In the genomic region with DNA sequence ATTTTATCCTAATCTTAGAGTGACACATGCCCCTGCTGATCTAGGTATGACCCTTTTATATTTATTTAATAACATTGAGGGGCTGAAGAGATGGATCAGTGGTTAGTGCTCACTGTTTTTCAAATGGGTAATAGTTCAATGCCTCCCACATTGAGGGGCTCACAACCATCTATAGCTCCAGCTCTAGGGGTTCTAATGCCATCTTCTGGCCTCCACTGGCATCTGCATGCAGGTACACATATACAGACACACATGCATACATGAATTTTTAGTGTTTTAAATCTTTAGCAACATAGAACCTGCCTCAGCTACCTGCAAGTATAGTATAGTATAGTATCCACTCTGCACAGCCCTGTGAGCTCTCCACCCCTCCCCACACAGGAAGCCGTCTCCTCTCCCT, we compare ENCODE assay signal across 21 mouse cellular contexts.
A peak's percentile ranks its signal among the peaks of the same experiment; 100 is the strongest.
DNase-seq lines count a peak whose midpoint lies in the region; ATAC-seq and TF ChIP-seq lines count a peak whose summit lies in the region.
"Had no signal": no experiment of that assay in that cellular context is flagged by ENCODE, and none has a peak within 500 bp of the region (broad histone marks: within the 10 kb centered on the region; RNA-seq: fewer than 3 reads in every experiment).

No protein-coding gene starts in this region.

- H3K4me3 ChIP-seq in hindbrain, postnatal 0 days (ENCODE audit: low read length) = no peak overlapping the region
- no peak overlapping the region for H3K4me3 ChIP-seq in hindbrain, embryonic 11.5 days (ENCODE audit: low read depth, low read length)
- H3K4me3 ChIP-seq in liver, postnatal 0 days (ENCODE audit: low read depth, low read length) = no peak overlapping the region
- H3K4me3 ChIP-seq in liver, embryonic 12.5 days = no peak overlapping the region
- H3K4me3 ChIP-seq in MEL (ENCODE audit: control insufficient read depth in 1 of 2, insufficient read depth in 1 of 2, low read depth in 2 of 2, low read length in 2 of 2) = no peak overlapping the region
- H3K4me3 ChIP-seq in embryonic facial prominence, embryonic 10.5 days = no peak overlapping the region
- H3K4me3 ChIP-seq: embryonic facial prominence, embryonic 15.5 days; heart, embryonic 15.5 days; hindbrain, embryonic 15.5 days; intestine, embryonic 15.5 days; lung, embryonic 15.5 days; midbrain, embryonic 10.5 days had no signal

- no peak for DNase-seq in hindbrain, postnatal 0 days (ENCODE audit: low spot score)
- no peak for DNase-seq in hindbrain, embryonic 11.5 days (ENCODE audit: low spot score)
- DNase-seq in liver, postnatal 0 days = no peak
- DNase-seq in A20 (ENCODE audit: low read depth, low spot score) (peak; percentile 30), MEL (ENCODE audit: low read depth, low spot score) (no peak)
- DNase-seq in embryonic facial prominence, embryonic 10.5 days (ENCODE audit: low spot score) = no peak
- DNase-seq: adrenal gland, postnatal 25 days; cerebellum, adult 9-10 months; gastrocnemius, postnatal 25 days; heart, postnatal 4 days; right cerebral cortex, postnatal 14 days; spleen, adult 18-20 months had no signal

- no peaks in the 10 kb centered on the region for H3K79me2 ChIP-seq in MEL (ENCODE audit: control insufficient read depth, insufficient read depth, low read length, poor library complexity)

- no peak for TF ChIP-seq EP300 in liver, postnatal 0 days (IDR thresholded peaks at IDR 0.05; ENCODE audit: low read depth)
- TF ChIP-seq EP300 in MEL (IDR thresholded peaks at IDR 0.05; ENCODE audit: low read depth in 1 of 2, low read length in 2 of 2) = no peak

- no peaks in the 10 kb centered on the region for H3K27me3 ChIP-seq in hindbrain, postnatal 0 days (ENCODE audit: insufficient read depth, low read length)
- H3K27me3 ChIP-seq in hindbrain, embryonic 11.5 days (ENCODE audit: control insufficient read depth, insufficient read depth, low read length) = no peaks in the 10 kb centered on the region
- no peaks in the 10 kb centered on the region for H3K27me3 ChIP-seq in liver, postnatal 0 days (ENCODE audit: insufficient read depth, low read length)
- H3K27me3 ChIP-seq in liver, embryonic 12.5 days (replicated peaks) = no peaks in the 10 kb centered on the region
- no peaks in the 10 kb centered on the region for H3K27me3 ChIP-seq in MEL (ENCODE audit: control insufficient read depth in 1 of 2, insufficient read depth in 2 of 2, low read length in 2 of 2)
- no peaks in the 10 kb centered on the region for H3K27me3 ChIP-seq in embryonic facial prominence, embryonic 10.5 days (replicated peaks; ENCODE audit: low read depth, poor library complexity, severe bottlenecking)
- H3K27me3 ChIP-seq: embryonic facial prominence, embryonic 15.5 days; heart, embryonic 15.5 days; hindbrain, embryonic 15.5 days; intestine, embryonic 15.5 days; lung, embryonic 15.5 days had no signal

- peaks cover 1% of the 10 kb centered on the region for H3K4me1 ChIP-seq in hindbrain, postnatal 0 days (ENCODE audit: insufficient read depth, low read length)
- H3K4me1 ChIP-seq in hindbrain, embryonic 11.5 days (replicated peaks; ENCODE audit: control insufficient read depth, insufficient read depth, low read length) = no peaks in the 10 kb centered on the region
- no peaks in the 10 kb centered on the region for H3K4me1 ChIP-seq in liver, postnatal 0 days (ENCODE audit: insufficient read depth)
- H3K4me1 ChIP-seq in liver, embryonic 12.5 days = no peaks in the 10 kb centered on the region
- H3K4me1 ChIP-seq in MEL (ENCODE audit: control insufficient read depth in 1 of 2, insufficient read depth in 2 of 2, low read length in 2 of 2) = peaks cover 3 to 4% of the 10 kb centered on the region in 2 experiments; a peak in 3 of 4 replicates
- peaks cover 8% of the 10 kb centered on the region; the same call in 1 of the 2 replicates for H3K4me1 ChIP-seq in embryonic facial prominence, embryonic 10.5 days
- H3K4me1 ChIP-seq: embryonic facial prominence, embryonic 15.5 days; heart, embryonic 15.5 days; lung, embryonic 15.5 days had no signal

- TF ChIP-seq CTCF in hindbrain, postnatal 0 days (IDR thresholded peaks at IDR 0.05; ENCODE audit: low read depth) = peak; percentile 37
- TF ChIP-seq CTCF in liver, postnatal 0 days (IDR thresholded peaks at IDR 0.05; ENCODE audit: low read depth) = peak; percentile 33
- TF ChIP-seq CTCF in MEL (IDR thresholded peaks at IDR 0.05 in 2 of 3, conservative IDR thresholded peaks at IDR 0.05 in 1 of 3; ENCODE audit: control insufficient read depth in 1 of 3, insufficient read depth in 1 of 3, low read depth in 2 of 3, low read length in 3 of 3, poor library complexity in 1 of 3, severe bottlenecking in 1 of 3) = peak; percentile 27 to 37 (median 28); a peak in 3 of 6 replicates

- no peak for TF ChIP-seq POLR2A in MEL (IDR thresholded peaks at IDR 0.05; ENCODE audit: control insufficient read depth in 1 of 2, insufficient read depth in 1 of 2, low read depth in 1 of 2, low read length in 2 of 2, poor library complexity in 1 of 2)

- no peaks in the 10 kb centered on the region for H3K9me3 ChIP-seq in hindbrain, postnatal 0 days (ENCODE audit: low read length)
- no peaks in the 10 kb centered on the region for H3K9me3 ChIP-seq in hindbrain, embryonic 11.5 days (ENCODE audit: control insufficient read depth, low read length)
- H3K9me3 ChIP-seq in liver, postnatal 0 days (ENCODE audit: low read length) = no peaks in the 10 kb centered on the region
- H3K9me3 ChIP-seq in liver, embryonic 12.5 days (replicated peaks) = no peaks in the 10 kb centered on the region
- H3K9me3 ChIP-seq in MEL (replicated peaks; ENCODE audit: insufficient read depth, low read length) = no peaks in the 10 kb centered on the region
- H3K9me3 ChIP-seq in embryonic facial prominence, embryonic 10.5 days = no peaks in the 10 kb centered on the region
- H3K9me3 ChIP-seq: embryonic facial prominence, embryonic 15.5 days; heart, embryonic 15.5 days; hindbrain, embryonic 15.5 days; intestine, embryonic 15.5 days; lung, embryonic 15.5 days; midbrain, embryonic 10.5 days had no signal

- WGBS in hindbrain, postnatal 0 days = 91% methylated on average over 1 of the region's 1 CpGs
- WGBS in hindbrain, embryonic 11.5 days = 90% methylated on average over 1 of the region's 1 CpGs
- 77% methylated on average over 1 of the region's 1 CpGs for WGBS in liver, postnatal 0 days (ENCODE audit: insufficient replicate concordance)
- 72% methylated on average over 1 of the region's 1 CpGs for WGBS in liver, embryonic 12.5 days (ENCODE audit: insufficient replicate concordance)
- WGBS in embryonic facial prominence, embryonic 10.5 days = 86% methylated on average over 1 of the region's 1 CpGs

- no peak overlapping the region for H3K27ac ChIP-seq in hindbrain, postnatal 0 days
- no peak overlapping the region for H3K27ac ChIP-seq in hindbrain, embryonic 11.5 days (ENCODE audit: low read depth, low read length)
- no peak overlapping the region for H3K27ac ChIP-seq in liver, postnatal 0 days (ENCODE audit: low read depth)
- H3K27ac ChIP-seq in liver, embryonic 12.5 days = no peak overlapping the region
- H3K27ac ChIP-seq in MEL (ENCODE audit: control insufficient read depth, low read depth, low read length) = no peak overlapping the region
- H3K27ac ChIP-seq in embryonic facial prominence, embryonic 10.5 days (replicated peaks) = no peak overlapping the region
- H3K27ac ChIP-seq: embryonic facial prominence, embryonic 15.5 days; heart, embryonic 15.5 days; hindbrain, embryonic 15.5 days; intestine, embryonic 15.5 days; lung, embryonic 15.5 days; midbrain, embryonic 10.5 days had no signal

- ATAC-seq in hindbrain, postnatal 0 days = no peak
- no peak for ATAC-seq in hindbrain, embryonic 11.5 days (ENCODE audit: low FRiP score)
- ATAC-seq in liver, postnatal 0 days = no peak
- ATAC-seq in liver, embryonic 12.5 days = no peak
- ATAC-seq: forebrain, embryonic 14.5 days; intestine, embryonic 15.5 days had no signal

- no peak overlapping the region for H3K4me2 ChIP-seq in hindbrain, postnatal 0 days (ENCODE audit: low read depth, low read length)
- H3K4me2 ChIP-seq in hindbrain, embryonic 11.5 days (replicated peaks; ENCODE audit: low read depth, low read length) = no peak overlapping the region
- H3K4me2 ChIP-seq in liver, postnatal 0 days (ENCODE audit: low read depth, low read length) = no peak overlapping the region
- H3K4me2 ChIP-seq in liver, embryonic 12.5 days = no peak overlapping the region
- H3K4me2 ChIP-seq: embryonic facial prominence, embryonic 15.5 days; heart, embryonic 15.5 days; hindbrain, embryonic 15.5 days; intestine, embryonic 15.5 days; liver, embryonic 11.5 days; lung, embryonic 15.5 days had no signal

- no peaks in the 10 kb centered on the region for H3K36me3 ChIP-seq in hindbrain, postnatal 0 days (ENCODE audit: insufficient read depth, low read length)
- H3K36me3 ChIP-seq in hindbrain, embryonic 11.5 days (ENCODE audit: control insufficient read depth, insufficient read depth, low read length) = no peaks in the 10 kb centered on the region
- H3K36me3 ChIP-seq in liver, postnatal 0 days (replicated peaks; ENCODE audit: insufficient read depth, low read length) = no peaks in the 10 kb centered on the region
- no peaks in the 10 kb centered on the region for H3K36me3 ChIP-seq in liver, embryonic 12.5 days
- H3K36me3 ChIP-seq in MEL (ENCODE audit: control insufficient read depth in 1 of 2, insufficient read depth in 2 of 2, low read length in 2 of 2) = peaks cover 0 to 3% of the 10 kb centered on the region in 2 experiments; a peak in 2 of 4 replicates
- H3K36me3 ChIP-seq in embryonic facial prominence, embryonic 10.5 days (replicated peaks) = no peaks in the 10 kb centered on the region
- H3K36me3 ChIP-seq: embryonic facial prominence, embryonic 15.5 days; heart, embryonic 15.5 days; hindbrain, embryonic 15.5 days; intestine, embryonic 15.5 days; lung, embryonic 15.5 days; midbrain, embryonic 10.5 days had no signal

- no peak overlapping the region for H3K9ac ChIP-seq in hindbrain, postnatal 0 days (replicated peaks; ENCODE audit: low read length)
- H3K9ac ChIP-seq in hindbrain, embryonic 11.5 days (ENCODE audit: low read depth, low read length) = no peak overlapping the region
- H3K9ac ChIP-seq in liver, postnatal 0 days (replicated peaks) = no peak overlapping the region
- no peak overlapping the region for H3K9ac ChIP-seq in liver, embryonic 12.5 days
- no peak overlapping the region for H3K9ac ChIP-seq in MEL (ENCODE audit: control insufficient read depth, low read depth, low read length, poor library complexity, severe bottlenecking)
- H3K9ac ChIP-seq: embryonic facial prominence, embryonic 15.5 days; heart, embryonic 15.5 days; hindbrain, embryonic 15.5 days; intestine, embryonic 15.5 days; lung, embryonic 15.5 days had no signal

- peak; percentile 42 for TF ChIP-seq RAD21 in MEL (IDR thresholded peaks at IDR 0.05; ENCODE audit: low read depth, low read length)

TF ChIP-seq in MEL, 35 proteins besides CTCF, POLR2A, EP300 and RAD21:
- TF ChIP-seq ZC3H11A (IDR thresholded peaks at IDR 0.05; ENCODE audit: low read depth, low read length) (0 out of 2 replicates have a peak, but pooled peaks have one; percentile 11), NELFE (IDR thresholded peaks at IDR 0.05; ENCODE audit: low read depth, low read length) (no peak), GATA1 (IDR thresholded peaks at IDR 0.05; ENCODE audit: low read depth, low read length) (no peak), POLR2AphosphoS5 (IDR thresholded peaks at IDR 0.05; ENCODE audit: borderline replicate concordance, low read depth, low read length) (no peak), SMC3 (IDR thresholded peaks at IDR 0.05; ENCODE audit: low read depth, low read length) (peak; percentile 39)
